Mouse (Mus musculus) small intestine, adult 2 months (tissue): ENCODE data around the gene Herpud2.

ENCODE experiments used
- CTCF ChIP-seq: fragments of 200-500 bp; IDR thresholded peaks from 2 replicates; pipeline ENCODE4 v1.5.1; 2012; ENCODE audit warnings: low read depth, mild to moderate bottlenecking, control low read depth, inconsistent platforms, low read length, moderate library complexity, mixed read lengths; ENCODE audit not compliant: insufficient replicate concordance, insufficient read length; ENCODE audit errors: extremely low read depth
- POLR2A ChIP-seq: fragments of 200-500 bp; IDR thresholded peaks from 2 replicates; pipeline ENCODE4 v1.6.1; 2012; ENCODE audit warnings: low read depth, mild to moderate bottlenecking, control low read depth, inconsistent platforms, low read length, moderate library complexity

DNA sequence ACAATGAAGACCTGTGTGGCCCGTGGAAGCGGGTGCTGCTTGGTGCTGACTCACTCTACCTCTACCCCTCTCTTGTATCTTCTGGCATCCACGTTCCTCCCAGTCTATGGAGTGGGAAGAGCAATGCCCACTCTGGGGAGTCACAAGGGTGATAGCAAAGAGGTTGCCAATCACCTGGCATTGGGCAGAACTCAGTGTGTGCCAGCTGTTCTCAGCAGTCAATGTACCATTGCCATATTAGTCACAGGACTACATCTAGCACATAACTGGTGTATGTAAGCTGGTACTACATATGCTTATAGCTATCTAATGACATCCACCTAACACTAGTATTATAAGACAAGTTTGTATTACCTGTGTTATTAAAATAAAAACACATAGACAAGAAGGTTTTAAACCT lies 49.4 kb upstream of the Herpud2 start:
- TF ChIP-seq POLR2A (no peak), CTCF (no peak)
